Mouse (Mus musculus): ENCODE measurements around the gene Cwc25. TPM values are rescaled to one million over a fixed set of nuclear protein-coding genes. Genes with fewer than 3 reads are reported as not detected.
"Not testable (repeated sequence)": the region's sequence is repeated elsewhere in the genome, so short reads cannot be mapped to it uniquely, and the experiment has no call there.

Cwc25 gene
- polyA plus RNA-seq, 1 experiment, result 10.4 TPM

- 91% methylated on average over 3 of the region's 3 CpGs for WGBS
- Histone ChIP-seq H3K27ac (ENCODE audit: control insufficient read depth, insufficient read depth, low read depth, low read length, poor library complexity) (no peak overlapping the region), H3K4me3 (replicated peaks; ENCODE audit: control insufficient read depth, low read depth, low read length) (no peak overlapping the region), H3K4me1 (ENCODE audit: control insufficient read depth, insufficient read depth, low read length) (peaks cover 3% of the 10 kb centered on the region; the same call in 1 of the 2 replicates)
- TF ChIP-seq POLR2A (IDR thresholded peaks at IDR 0.05; ENCODE audit: borderline replicate concordance, control insufficient read depth, low read depth, low read length) (no peak), CTCF (IDR thresholded peaks at IDR 0.05; ENCODE audit: control insufficient read depth, insufficient read depth, low read length) (no peak)
Observed at GRCm38 (mm10) chr11:97714356-97714755, 52.0 kb downstream of the Cwc25 start.

GRCm38 (mm10) chr11:97713896-97714295 is 52.5 kb downstream of the Cwc25 start:
- Histone ChIP-seq H3K27ac (ENCODE audit: control insufficient read depth, insufficient read depth, low read depth, low read length, poor library complexity) (no peak overlapping the region), H3K4me1 (ENCODE audit: control insufficient read depth, insufficient read depth, low read length) (peaks cover 3% of the 10 kb centered on the region; the same call in 1 of the 2 replicates), H3K4me3 (replicated peaks; ENCODE audit: control insufficient read depth, low read depth, low read length) (no peak overlapping the region)
- WGBS, result 86% methylated on average over 8 of the region's 8 CpGs
- TF ChIP-seq CTCF (IDR thresholded peaks at IDR 0.05; ENCODE audit: control insufficient read depth, insufficient read depth, low read length), result no peak
- TF ChIP-seq POLR2A (IDR thresholded peaks at IDR 0.05; ENCODE audit: borderline replicate concordance, control insufficient read depth, low read depth, low read length), result no peak

GRCm38 (mm10) chr11:97712286-97712685 is 54.1 kb downstream of the Cwc25 start:
- 93% methylated on average over 15 of the region's 15 CpGs for WGBS
- Histone ChIP-seq H3K4me1 (ENCODE audit: control insufficient read depth, insufficient read depth, low read length) (peaks cover 3% of the 10 kb centered on the region; the same call in 1 of the 2 replicates), H3K27ac (ENCODE audit: control insufficient read depth, insufficient read depth, low read depth, low read length, poor library complexity) (no peak overlapping the region), H3K4me3 (replicated peaks; ENCODE audit: control insufficient read depth, low read depth, low read length) (no peak overlapping the region)
- no peak for TF ChIP-seq CTCF (IDR thresholded peaks at IDR 0.05; ENCODE audit: control insufficient read depth, insufficient read depth, low read length)
- TF ChIP-seq POLR2A (IDR thresholded peaks at IDR 0.05; ENCODE audit: borderline replicate concordance, control insufficient read depth, low read depth, low read length), result no peak

GRCm38 (mm10) chr11:97711200-97711900 is 55.0 kb downstream of the Cwc25 start:
- Histone ChIP-seq H3K4me3 (replicated peaks; ENCODE audit: control insufficient read depth, low read depth, low read length) (no peak overlapping the region), H3K4me1 (ENCODE audit: control insufficient read depth, insufficient read depth, low read length) (peaks cover 3% of the 10 kb centered on the region; the same call in 1 of the 2 replicates), H3K27ac (ENCODE audit: control insufficient read depth, insufficient read depth, low read depth, low read length, poor library complexity) (no peak overlapping the region)
- TF ChIP-seq CTCF (IDR thresholded peaks at IDR 0.05; ENCODE audit: control insufficient read depth, insufficient read depth, low read length) (no peak), POLR2A (IDR thresholded peaks at IDR 0.05; ENCODE audit: borderline replicate concordance, control insufficient read depth, low read depth, low read length) (no peak)
- WGBS, result 53% methylated on average over 13 of the region's 13 CpGs

GRCm38 (mm10) chr11:97710067-97710466 is 56.3 kb downstream of the Cwc25 start:
- 71% methylated on average over 2 of the region's 2 CpGs for WGBS
- not testable (repeated sequence) for H3K4me1 ChIP-seq (ENCODE audit: control insufficient read depth, insufficient read depth, low read length); H3K27ac ChIP-seq (ENCODE audit: control insufficient read depth, insufficient read depth, low read depth, low read length, poor library complexity); H3K4me3 ChIP-seq (replicated peaks; ENCODE audit: control insufficient read depth, low read depth, low read length)

GRCm38 (mm10) chr11:97703039-97703826 is 63.1 kb downstream of the Cwc25 start, which contains the start of gene Psmb3:
Gene Psmb3, plus strand, starts transcription at chr11:97703399.
- under 1% methylated on average over 35 of the region's 35 CpGs for WGBS
- Histone ChIP-seq H3K4me1 (ENCODE audit: control insufficient read depth, insufficient read depth, low read length) (peaks cover 1% of the 10 kb centered on the region), H3K4me3 (replicated peaks; ENCODE audit: control insufficient read depth, low read depth, low read length) (peak within 1 kb of the TSS; percentile 96), H3K27ac (ENCODE audit: control insufficient read depth, insufficient read depth, low read depth, low read length, poor library complexity) (peak within 1 kb of the TSS; percentile 70)
- no peak for TF ChIP-seq CTCF (IDR thresholded peaks at IDR 0.05; ENCODE audit: control insufficient read depth, insufficient read depth, low read length)
- TF ChIP-seq POLR2A (IDR thresholded peaks at IDR 0.05; ENCODE audit: borderline replicate concordance, control insufficient read depth, low read depth, low read length), result peak; percentile 80; the same call in 1 of the 2 replicates

GRCm38 (mm10) chr11:97702393-97702745 is 64.0 kb downstream of the Cwc25 start:
- Histone ChIP-seq H3K4me1 (ENCODE audit: control insufficient read depth, insufficient read depth, low read length) (peaks cover 1% of the 10 kb centered on the region), H3K4me3 (replicated peaks; ENCODE audit: control insufficient read depth, low read depth, low read length) (peak overlapping the region; percentile 96), H3K27ac (ENCODE audit: control insufficient read depth, insufficient read depth, low read depth, low read length, poor library complexity) (peak overlapping the region; percentile 70)
- under 1% methylated on average over 24 of the region's 24 CpGs for WGBS
- TF ChIP-seq CTCF (IDR thresholded peaks at IDR 0.05; ENCODE audit: control insufficient read depth, insufficient read depth, low read length), result no peak
- TF ChIP-seq POLR2A (IDR thresholded peaks at IDR 0.05; ENCODE audit: borderline replicate concordance, control insufficient read depth, low read depth, low read length), result no peak

- WGBS, result 35% methylated on average over 15 of the region's 15 CpGs
- TF ChIP-seq CTCF (IDR thresholded peaks at IDR 0.05; ENCODE audit: control insufficient read depth, insufficient read depth, low read length) (no peak), POLR2A (IDR thresholded peaks at IDR 0.05; ENCODE audit: borderline replicate concordance, control insufficient read depth, low read depth, low read length) (no peak)
- Histone ChIP-seq H3K4me1 (ENCODE audit: control insufficient read depth, insufficient read depth, low read length) (peaks cover 1% of the 10 kb centered on the region), H3K27ac (ENCODE audit: control insufficient read depth, insufficient read depth, low read depth, low read length, poor library complexity) (no peak overlapping the region), H3K4me3 (replicated peaks; ENCODE audit: control insufficient read depth, low read depth, low read length) (no peak overlapping the region)
Observed at GRCm38 (mm10) chr11:97701581-97702392, 64.6 kb downstream of the Cwc25 start.
